Mouse (Mus musculus): ENCODE measurements around the gene Tmem51. TPM values are rescaled to one million over a fixed set of nuclear protein-coding genes. Genes with fewer than 3 reads are reported as not detected.

Tmem51 gene
- polyA plus RNA-seq, 1 experiment from 2014 or later: 6.5 TPM

GRCm38 (mm10) chr4:142063057-142063534, 21.0 kb downstream of the Tmem51 start:
- no peak overlapping the region for H3K27ac ChIP-seq (ENCODE audit: low read length)
- H3K27me3 ChIP-seq (replicated peaks; ENCODE audit: control insufficient read depth, insufficient read depth, low read length): no peaks in the 10 kb centered on the region; the same call in 1 of the 2 replicates
- ATAC-seq: no peak
- peaks cover 11% of the 10 kb centered on the region for H3K4me1 ChIP-seq (replicated peaks; ENCODE audit: control insufficient read depth, insufficient read depth, low read length)
- peaks cover 2% of the 10 kb centered on the region; the same call in 1 of the 2 replicates for H3K9me3 ChIP-seq (ENCODE audit: control insufficient read depth, low read length)
- no peak overlapping the region for H3K9ac ChIP-seq (replicated peaks; ENCODE audit: low read depth, low read length)
- no peak overlapping the region for H3K4me3 ChIP-seq (replicated peaks; ENCODE audit: low read length)
- no peaks in the 10 kb centered on the region for H3K36me3 ChIP-seq (ENCODE audit: control insufficient read depth, insufficient read depth)
- no peak overlapping the region for H3K4me2 ChIP-seq (ENCODE audit: low read length)
- 90% methylated on average over 8 of the region's 8 CpGs for WGBS

- Histone ChIP-seq H3K27ac (ENCODE audit: low read length) (no peak overlapping the region), H3K9me3 (ENCODE audit: control insufficient read depth, low read length) (peaks cover 2% of the 10 kb centered on the region; the same call in 1 of the 2 replicates), H3K4me1 (replicated peaks; ENCODE audit: control insufficient read depth, insufficient read depth, low read length) (peaks cover 14% of the 10 kb centered on the region), H3K4me3 (replicated peaks; ENCODE audit: low read length) (no peak overlapping the region), H3K9ac (replicated peaks; ENCODE audit: low read depth, low read length) (no peak overlapping the region), H3K4me2 (ENCODE audit: low read length) (no peak overlapping the region), H3K36me3 (ENCODE audit: control insufficient read depth, insufficient read depth) (no peaks in the 10 kb centered on the region), H3K27me3 (replicated peaks; ENCODE audit: control insufficient read depth, insufficient read depth, low read length) (no peaks in the 10 kb centered on the region)
- whole genome bisulfite sequencing: 82% methylated on average over 23 of the region's 23 CpGs
- ATAC-seq: no peak
Measured at GRCm38 (mm10) chr4:142061485-142062240, 22.4 kb downstream of the Tmem51 start.

DNA sequence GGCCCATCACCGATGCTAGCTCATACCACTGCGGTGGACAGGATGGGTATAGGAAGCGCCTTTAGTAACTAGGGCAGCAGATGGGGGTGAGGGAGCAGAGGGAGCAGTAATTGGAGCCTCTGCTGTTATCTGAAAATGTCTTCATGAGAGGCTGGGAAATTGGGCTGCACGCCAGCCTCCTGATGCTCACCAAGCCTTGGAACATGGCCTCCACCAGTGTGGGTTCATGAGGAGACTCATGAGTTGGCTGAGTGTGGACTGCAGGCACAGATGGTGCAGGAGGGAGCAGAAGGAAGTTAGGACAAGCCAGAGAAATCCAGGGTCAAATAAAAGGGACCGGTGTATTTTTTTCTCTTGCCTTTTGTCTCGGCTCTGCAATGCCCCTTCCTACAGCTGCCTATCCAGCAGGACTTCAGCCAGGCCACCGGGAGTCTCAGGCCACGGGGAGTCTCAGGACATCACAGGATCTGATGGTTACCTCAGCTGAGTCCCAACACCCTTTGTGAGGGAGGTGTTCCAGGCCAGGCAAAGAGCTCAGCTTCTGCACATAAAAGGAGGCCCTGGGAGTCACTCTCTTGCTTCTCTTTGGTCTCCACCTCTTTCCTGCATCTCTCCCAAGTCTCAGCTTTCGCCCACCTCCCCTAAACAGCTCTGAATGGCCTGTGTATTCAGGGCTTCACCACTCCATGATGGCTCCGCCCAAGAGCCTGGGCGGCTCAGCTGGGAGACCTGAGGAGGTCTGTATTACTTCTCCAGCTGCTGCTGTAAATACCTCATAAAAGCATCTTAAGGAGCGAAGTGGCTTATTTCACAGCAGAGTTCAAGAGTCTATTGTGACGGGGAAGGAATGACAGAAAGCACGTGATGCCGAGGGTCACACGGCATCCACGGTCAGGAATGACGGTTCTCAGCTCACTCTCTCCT, 23.4 kb downstream of the Tmem51 start:
- Histone ChIP-seq H3K9me3 (ENCODE audit: control insufficient read depth, low read length) (peaks cover 2% of the 10 kb centered on the region; the same call in 1 of the 2 replicates), H3K27ac (ENCODE audit: low read length) (no peak overlapping the region; the same call in 1 of the 2 replicates), H3K36me3 (ENCODE audit: control insufficient read depth, insufficient read depth) (no peaks in the 10 kb centered on the region), H3K9ac (replicated peaks; ENCODE audit: low read depth, low read length) (no peak overlapping the region), H3K4me2 (ENCODE audit: low read length) (no peak overlapping the region), H3K4me3 (replicated peaks; ENCODE audit: low read length) (no peak overlapping the region), H3K4me1 (replicated peaks; ENCODE audit: control insufficient read depth, insufficient read depth, low read length) (peaks cover 10% of the 10 kb centered on the region), H3K27me3 (replicated peaks; ENCODE audit: control insufficient read depth, insufficient read depth, low read length) (no peaks in the 10 kb centered on the region)
- ATAC-seq: peak; percentile 26; the same call in 1 of the 2 replicates
- WGBS: 56% methylated on average over 18 of the region's 18 CpGs

GRCm38 (mm10) chr4:142059841-142060193, 24.3 kb downstream of the Tmem51 start:
- Histone ChIP-seq H3K4me3 (replicated peaks; ENCODE audit: low read length) (no peak overlapping the region), H3K4me2 (ENCODE audit: low read length) (no peak overlapping the region), H3K9ac (replicated peaks; ENCODE audit: low read depth, low read length) (no peak overlapping the region), H3K27ac (ENCODE audit: low read length) (no peak overlapping the region), H3K36me3 (ENCODE audit: control insufficient read depth, insufficient read depth) (no peaks in the 10 kb centered on the region), H3K27me3 (replicated peaks; ENCODE audit: control insufficient read depth, insufficient read depth, low read length) (no peaks in the 10 kb centered on the region), H3K4me1 (replicated peaks; ENCODE audit: control insufficient read depth, insufficient read depth, low read length) (peaks cover 10% of the 10 kb centered on the region), H3K9me3 (ENCODE audit: control insufficient read depth, low read length) (peaks cover 2% of the 10 kb centered on the region; the same call in 1 of the 2 replicates)
- 66% methylated on average over 8 of the region's 8 CpGs for WGBS
- ATAC-seq: no peak

DNA sequence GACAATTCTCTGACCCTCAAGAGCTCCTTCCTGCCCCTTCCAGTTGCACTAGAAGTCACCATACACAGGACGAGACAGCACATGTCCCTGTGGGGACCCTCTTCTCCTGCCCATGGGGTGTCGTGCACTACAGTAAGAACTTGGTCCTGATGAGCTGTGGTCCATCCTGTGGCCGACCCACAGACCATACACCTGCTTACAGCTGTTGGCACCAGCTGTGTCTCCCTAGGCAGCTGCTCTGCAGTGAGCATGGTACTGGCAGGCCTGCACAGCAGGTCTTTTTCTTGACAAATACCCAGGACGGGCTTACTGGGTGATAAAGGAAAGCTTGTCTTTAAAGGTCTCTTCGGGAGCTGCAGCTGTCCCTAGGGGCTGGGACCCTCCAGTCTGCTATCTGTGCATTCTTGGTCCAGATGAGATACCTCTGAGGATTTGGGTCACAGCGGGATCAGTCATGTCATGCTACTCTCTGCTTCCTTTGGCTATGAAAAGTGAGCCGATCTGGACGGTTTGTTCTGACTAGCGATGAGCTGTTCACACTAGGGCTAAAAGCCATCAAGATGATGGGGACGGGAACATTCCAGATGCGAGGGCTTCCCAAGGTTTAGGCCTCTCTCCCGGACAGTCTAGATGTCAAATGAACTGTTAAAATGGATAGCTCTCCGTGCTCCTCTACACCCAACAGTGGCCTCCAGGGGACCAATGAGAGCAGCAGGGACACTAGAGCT, 24.8 kb downstream of the Tmem51 start:
- H3K27me3 ChIP-seq (replicated peaks; ENCODE audit: control insufficient read depth, insufficient read depth, low read length): no peaks in the 10 kb centered on the region
- H3K9me3 ChIP-seq (ENCODE audit: control insufficient read depth, low read length): peaks cover 2% of the 10 kb centered on the region; the same call in 1 of the 2 replicates
- no peak overlapping the region for H3K9ac ChIP-seq (replicated peaks; ENCODE audit: low read depth, low read length)
- H3K36me3 ChIP-seq (ENCODE audit: control insufficient read depth, insufficient read depth): no peaks in the 10 kb centered on the region
- H3K27ac ChIP-seq (ENCODE audit: low read length): no peak overlapping the region
- ATAC-seq: no peak
- peaks cover 10% of the 10 kb centered on the region for H3K4me1 ChIP-seq (replicated peaks; ENCODE audit: control insufficient read depth, insufficient read depth, low read length)
- WGBS: 85% methylated on average over 13 of the region's 13 CpGs
- no peak overlapping the region for H3K4me3 ChIP-seq (replicated peaks; ENCODE audit: low read length)
- H3K4me2 ChIP-seq (ENCODE audit: low read length): no peak overlapping the region

GRCm38 (mm10) chr4:142057529-142058216, 26.4 kb downstream of the Tmem51 start:
- H3K27me3 ChIP-seq (replicated peaks; ENCODE audit: control insufficient read depth, insufficient read depth, low read length): no peaks in the 10 kb centered on the region
- H3K27ac ChIP-seq (ENCODE audit: low read length): no peak overlapping the region
- H3K4me3 ChIP-seq (replicated peaks; ENCODE audit: low read length): no peak overlapping the region
- H3K9ac ChIP-seq (replicated peaks; ENCODE audit: low read depth, low read length): 0 out of 2 replicates have a peak overlapping the region, but pooled peaks have one; percentile 6
- no peaks in the 10 kb centered on the region for H3K36me3 ChIP-seq (ENCODE audit: control insufficient read depth, insufficient read depth)
- peaks cover 10% of the 10 kb centered on the region for H3K4me1 ChIP-seq (replicated peaks; ENCODE audit: control insufficient read depth, insufficient read depth, low read length)
- 62% methylated on average over 22 of the region's 22 CpGs for WGBS
- no peak overlapping the region for H3K4me2 ChIP-seq (ENCODE audit: low read length)
- H3K9me3 ChIP-seq (ENCODE audit: control insufficient read depth, low read length): peaks cover 2% of the 10 kb centered on the region; the same call in 1 of the 2 replicates
- peak; percentile 42 for ATAC-seq

DNA sequence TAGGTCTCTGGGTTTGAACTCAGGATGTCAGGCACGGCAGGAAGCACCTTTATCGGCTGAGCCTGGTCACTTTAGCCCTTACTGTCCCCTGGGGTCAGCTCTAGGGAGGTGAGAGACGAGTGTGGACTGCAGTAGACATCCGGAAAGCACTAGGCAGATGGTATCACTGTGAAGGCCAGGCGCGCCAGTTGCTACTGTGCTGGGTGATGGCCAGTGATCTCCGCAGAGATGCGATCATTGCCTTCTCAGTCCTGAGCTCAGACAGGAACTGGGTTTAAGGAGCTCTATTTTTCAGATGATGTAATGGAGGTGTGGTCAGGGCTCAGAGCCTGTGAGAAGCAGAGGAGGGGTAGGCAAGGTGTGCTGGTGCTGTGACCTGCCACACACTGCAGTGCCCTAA, 28.5 kb downstream of the Tmem51 start:
- Histone ChIP-seq H3K9me3 (ENCODE audit: control insufficient read depth, low read length) (peaks cover 2% of the 10 kb centered on the region; the same call in 1 of the 2 replicates), H3K4me1 (replicated peaks; ENCODE audit: control insufficient read depth, insufficient read depth, low read length) (peaks cover 7% of the 10 kb centered on the region), H3K27me3 (replicated peaks; ENCODE audit: control insufficient read depth, insufficient read depth, low read length) (no peaks in the 10 kb centered on the region), H3K27ac (ENCODE audit: low read length) (no peak overlapping the region), H3K9ac (replicated peaks; ENCODE audit: low read depth, low read length) (no peak overlapping the region), H3K4me2 (ENCODE audit: low read length) (no peak overlapping the region), H3K4me3 (replicated peaks; ENCODE audit: low read length) (no peak overlapping the region), H3K36me3 (ENCODE audit: control insufficient read depth, insufficient read depth) (no peaks in the 10 kb centered on the region)
- ATAC-seq: no peak
- 88% methylated on average over 8 of the region's 8 CpGs for WGBS

DNA sequence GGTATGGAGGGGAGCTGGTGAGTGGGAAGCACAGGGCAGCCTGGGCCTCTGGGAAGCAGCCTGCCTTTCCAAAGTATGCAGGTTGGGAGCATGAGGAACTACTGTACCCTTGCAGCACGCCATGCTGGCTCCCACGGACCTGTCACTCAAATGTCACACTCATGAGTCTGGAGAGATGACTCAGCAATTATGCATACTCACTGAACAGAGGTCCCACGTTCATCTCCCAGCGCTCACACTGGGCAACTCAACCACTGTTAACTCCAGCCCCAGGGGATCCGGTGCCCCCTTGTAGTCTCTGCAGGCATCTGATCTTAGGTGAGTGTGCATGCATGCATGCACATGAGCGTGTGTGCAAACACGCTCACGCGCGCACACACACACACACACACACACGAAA, 29.5 kb downstream of the Tmem51 start:
- H3K9me3 ChIP-seq (ENCODE audit: control insufficient read depth, low read length): no peaks in the 10 kb centered on the region
- WGBS: 83% methylated on average over 11 of the region's 11 CpGs
- H3K36me3 ChIP-seq (ENCODE audit: control insufficient read depth, insufficient read depth): no peaks in the 10 kb centered on the region
- no peaks in the 10 kb centered on the region for H3K27me3 ChIP-seq (replicated peaks; ENCODE audit: control insufficient read depth, insufficient read depth, low read length)
- no peak overlapping the region for H3K4me2 ChIP-seq (ENCODE audit: low read length)
- no peak overlapping the region for H3K4me3 ChIP-seq (replicated peaks; ENCODE audit: low read length)
- H3K9ac ChIP-seq (replicated peaks; ENCODE audit: low read depth, low read length): no peak overlapping the region
- H3K4me1 ChIP-seq (replicated peaks; ENCODE audit: control insufficient read depth, insufficient read depth, low read length): peaks cover 3% of the 10 kb centered on the region
- no peak overlapping the region for H3K27ac ChIP-seq (ENCODE audit: low read length)
- no peak for ATAC-seq

Measured in forebrain, embryonic 16.5 days (tissue).